Mouse (Mus musculus) urinary bladder, adult 18-20 months (tissue): ENCODE data around the gene Ssh2.

ENCODE experiments used
- DNase-seq, 2 experiments: peaks; one replicate each; pipeline ENCODE4 v3.0.0; 2022; ENCODE audit warnings: low spot score in 2 of 2, mixed read lengths in 2 of 2

The Ssh2 gene

DNA sequence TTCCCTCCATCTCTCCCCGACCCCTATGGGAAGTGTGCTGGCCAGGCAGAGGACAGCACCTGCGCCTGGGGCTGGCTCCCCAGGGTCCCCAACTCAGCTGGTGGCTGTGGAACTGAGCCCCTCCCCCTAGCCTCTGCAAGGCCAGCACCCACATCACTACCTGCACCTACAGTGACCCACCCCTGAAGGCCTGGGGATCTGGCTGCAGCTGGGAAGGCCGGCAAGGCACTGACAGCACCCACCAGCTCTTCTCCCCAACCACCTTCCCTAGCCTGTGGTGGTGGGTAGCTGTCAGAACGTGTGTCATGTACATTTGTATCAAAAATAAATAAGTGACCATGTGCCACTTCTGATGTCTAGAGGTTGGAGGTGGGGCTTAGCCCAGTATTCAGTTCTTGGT, 291.3 kb downstream of the Ssh2 start:
- no peak for DNase-seq

DNA sequence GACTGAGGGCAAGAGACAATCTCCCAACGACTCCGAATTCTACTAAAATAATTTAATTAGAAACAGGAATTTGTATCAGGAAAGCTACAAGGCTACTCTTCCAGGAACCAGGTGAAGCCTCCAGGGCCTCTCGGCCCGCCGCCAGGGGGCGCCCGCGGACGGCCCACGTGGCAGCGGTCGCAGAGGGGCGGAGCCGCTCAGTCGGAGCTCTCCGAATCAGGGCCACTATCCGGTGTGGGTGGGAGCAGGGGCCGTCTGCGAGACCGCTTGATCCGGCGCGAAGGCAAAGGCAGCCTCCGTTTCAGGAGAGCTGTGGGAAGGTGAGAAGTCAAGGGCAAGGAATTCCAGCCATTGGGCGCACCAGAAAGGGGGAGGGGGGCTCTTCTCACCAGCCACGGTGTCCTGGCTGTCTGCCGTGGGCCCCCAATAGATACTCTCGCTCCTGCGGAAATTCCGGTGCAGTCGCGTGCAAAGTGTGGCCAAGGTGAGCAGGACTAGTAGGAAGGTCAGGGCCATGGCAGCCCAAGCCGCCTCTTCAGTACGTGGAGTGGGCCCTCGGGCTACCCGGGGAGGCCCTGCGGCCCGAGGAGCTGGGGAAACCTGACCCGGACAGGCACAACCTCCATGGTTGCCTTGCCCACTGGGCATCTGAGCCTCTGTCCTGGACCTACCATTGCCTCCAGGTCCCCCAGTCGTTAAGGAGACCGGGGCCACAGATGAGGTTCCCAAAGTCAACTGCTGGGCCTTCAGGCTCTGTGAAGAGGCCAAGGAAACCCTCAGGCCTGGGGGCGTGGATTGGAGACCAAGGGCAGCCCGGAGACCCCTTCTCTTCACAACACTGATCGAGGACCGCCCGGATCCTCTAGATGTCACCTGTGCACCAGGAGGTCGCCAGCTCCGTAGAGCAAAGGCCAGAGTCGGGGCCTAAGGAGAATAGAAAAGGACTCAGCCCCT, 292.3 kb downstream of the Ssh2 start:
- peak; percentile 69 to 73 for DNase-seq
